Mouse (Mus musculus) neural tube, embryonic 15.5 days (tissue): ENCODE measurements around the gene Flot2. TPM values are rescaled to one million over a fixed set of nuclear protein-coding genes. Genes with fewer than 3 reads are reported as not detected.
"Not testable (repeated sequence)": the region's sequence is repeated elsewhere in the genome, so short reads cannot be mapped to it uniquely, and the experiment has no call there.

ENCODE experiments used
- ATAC-seq: fragments of 200-750 bp; cut with Nextera tagmentation; 2 replicates; pipeline ENCODE4 v1.8.0; 2017; ENCODE audit warnings: mild to moderate bottlenecking, moderate TSS enrichment, moderate library complexity; ENCODE audit not compliant: low FRiP score
- H3K27ac ChIP-seq: fragments of 300-500 bp; sonication (generic); replicated peaks from 2 replicates; pipeline ENCODE4 v1.5.1; 2015; ENCODE audit warnings: mild to moderate bottlenecking, inconsistent platforms
- H3K27me3 ChIP-seq: fragments of 300-500 bp; sonication (generic); replicated peaks from 2 replicates; pipeline ENCODE4 v1.6.1; 2015; ENCODE audit warnings: inconsistent platforms
- H3K36me3 ChIP-seq: fragments of 300-500 bp; sonication (generic); 2 replicates; pipeline ENCODE4 v1.6.1; 2015; ENCODE audit warnings: inconsistent platforms
- H3K4me1 ChIP-seq: fragments of 300-500 bp; sonication (generic); 2 replicates; pipeline ENCODE4 v1.6.1; 2015; ENCODE audit warnings: inconsistent platforms
- H3K4me2 ChIP-seq: fragments of 300-500 bp; sonication (generic); 2 replicates; pipeline ENCODE4 v1.6.1; 2015; ENCODE audit warnings: inconsistent platforms, mild to moderate bottlenecking, moderate library complexity
- H3K4me3 ChIP-seq: fragments of 300-500 bp; sonication (generic); replicated peaks from 2 replicates; pipeline ENCODE4 v1.5.1; 2015; ENCODE audit warnings: mild to moderate bottlenecking, inconsistent platforms
- H3K9ac ChIP-seq: fragments of 300-500 bp; sonication (generic); replicated peaks from 2 replicates; pipeline ENCODE4 v1.6.1; 2015; ENCODE audit warnings: mild to moderate bottlenecking, inconsistent platforms
- H3K9me3 ChIP-seq: fragments of 300-500 bp; sonication (generic); replicated peaks from 2 replicates; pipeline ENCODE4 v1.6.1; 2016; ENCODE audit warnings: inconsistent platforms
- WGBS: fragments of 180-500 bp; shearing (Covaris S2); methylation state at CpG from one replicate; pipeline ENCODE4 v1.1.7; 2015; ENCODE audit warnings: mixed read lengths; 5-methylcytosine and 5-hydroxymethylcytosine counted together
- polyA plus RNA-seq: library from polyadenylated mRNA; unstranded; fragments of >200 nt; fragmentation: Nextera tagmentation; extraction: Ambion mirVana; gene quantifications from 2 replicates; pipeline ENCODE4 v1.2.1, GENCODE M21; 2015

Flot2 gene
- polyA plus RNA-seq, 1 experiment from 2014 or later, result 132 TPM

DNA sequence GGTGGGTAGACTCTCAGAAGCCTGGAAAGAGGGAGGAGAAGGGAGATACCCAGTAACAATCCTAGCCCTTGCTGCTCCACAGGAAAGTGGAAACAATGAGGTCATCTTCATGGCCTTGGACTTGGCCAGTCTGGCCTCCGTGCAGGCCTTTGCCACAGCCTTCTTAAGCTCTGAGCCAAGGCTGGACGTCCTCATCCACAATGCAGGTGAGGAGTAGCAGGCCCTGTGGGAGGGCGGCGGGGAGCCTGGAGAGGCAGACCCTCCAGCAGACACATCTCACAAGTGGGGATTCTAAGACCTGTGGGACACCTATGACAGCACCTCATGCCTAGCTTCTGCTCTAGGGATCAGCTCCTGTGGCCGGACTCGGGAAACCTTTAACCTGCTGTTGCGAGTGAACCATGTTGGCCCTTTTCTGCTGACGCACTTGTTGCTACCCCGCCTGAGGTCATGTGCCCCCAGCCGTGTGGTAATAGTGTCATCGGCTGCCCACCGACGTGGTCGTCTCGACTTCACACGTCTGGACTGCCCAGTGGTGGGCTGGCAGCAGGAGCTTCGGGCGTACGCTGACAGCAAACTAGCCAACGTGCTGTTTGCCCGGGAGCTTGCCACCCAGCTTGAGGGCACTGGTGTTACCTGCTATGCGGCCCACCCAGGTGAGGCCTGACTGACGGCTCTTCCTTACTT lies 3.7 kb upstream of the Flot2 start:
- H3K9me3 ChIP-seq, result no peaks in the 10 kb centered on the region
- H3K27me3 ChIP-seq, result no peaks in the 10 kb centered on the region
- peaks cover 13% of the 10 kb centered on the region for H3K36me3 ChIP-seq
- H3K4me3 ChIP-seq, result no peak overlapping the region
- 0 out of 2 replicates have a peak overlapping the region, but pooled peaks have one; percentile 79 for H3K4me2 ChIP-seq
- WGBS, result 96% methylated on average over 23 of the region's 23 CpGs
- no peak overlapping the region for H3K9ac ChIP-seq
- ATAC-seq, result no peak
- no peak overlapping the region for H3K27ac ChIP-seq
- H3K4me1 ChIP-seq, result peaks cover 59% of the 10 kb centered on the region

DNA sequence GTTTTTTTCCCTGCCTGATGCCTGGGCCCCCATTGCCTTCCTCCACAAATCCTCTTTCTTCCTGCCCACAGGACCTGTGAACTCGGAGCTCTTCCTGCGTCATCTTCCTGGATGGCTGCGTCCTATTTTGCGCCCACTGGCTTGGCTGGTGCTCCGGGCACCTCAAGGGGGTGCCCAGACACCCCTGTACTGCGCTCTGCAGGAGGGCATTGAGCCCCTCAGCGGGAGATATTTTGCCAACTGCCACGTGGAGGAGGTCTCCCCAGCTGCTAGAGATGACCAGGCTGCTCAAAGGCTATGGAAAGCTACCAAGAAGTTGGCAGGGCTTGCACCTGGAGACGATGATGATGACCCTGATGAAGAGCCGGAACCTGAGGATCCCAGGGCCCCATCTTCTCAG lies 940 bp upstream of the Flot2 start:
- Histone ChIP-seq H3K4me1 (peaks cover 52% of the 10 kb centered on the region), H3K36me3 (peaks cover 5% of the 10 kb centered on the region), H3K9ac (0 out of 2 replicates have a peak overlapping the region, but pooled peaks have one; percentile 21), H3K9me3 (no peaks in the 10 kb centered on the region), H3K27me3 (no peaks in the 10 kb centered on the region), H3K4me2 (no peak overlapping the region), H3K27ac (no peak overlapping the region), H3K4me3 (no peak overlapping the region; the same call in 1 of the 2 replicates)
- ATAC-seq, result no peak
- WGBS, result 82% methylated on average over 10 of the region's 10 CpGs

DNA sequence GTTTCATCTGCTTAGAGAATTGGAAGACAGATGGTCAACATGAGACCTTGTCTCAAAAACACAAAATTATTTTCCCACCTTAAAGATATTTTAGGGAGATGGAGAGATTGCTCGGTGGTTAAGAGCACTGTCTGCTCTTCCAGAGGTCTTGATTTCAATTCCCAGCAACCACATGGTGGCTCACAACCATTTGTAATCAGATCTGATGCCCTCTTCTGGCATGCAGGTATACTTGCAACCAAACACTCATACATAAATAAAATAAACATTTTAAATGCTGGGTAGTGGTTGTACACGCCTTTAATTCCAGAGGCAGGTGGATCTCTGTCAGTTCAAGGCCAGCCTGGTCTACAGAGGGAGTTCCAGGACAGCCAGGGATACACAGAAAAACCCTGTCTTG lies 3.1 kb downstream of the Flot2 start:
- peaks cover 5% of the 10 kb centered on the region; the same call in 1 of the 2 replicates for H3K36me3 ChIP-seq
- ATAC-seq, result no peak
- no peak overlapping the region for H3K4me3 ChIP-seq
- no peaks in the 10 kb centered on the region for H3K9me3 ChIP-seq
- H3K27me3 ChIP-seq, result no peaks in the 10 kb centered on the region
- H3K4me2 ChIP-seq, result no peak overlapping the region
- H3K4me1 ChIP-seq, result peaks cover 31% of the 10 kb centered on the region
- H3K9ac ChIP-seq, result no peak overlapping the region
- 75% methylated on average over 2 of the region's 2 CpGs for WGBS
- H3K27ac ChIP-seq, result no peak overlapping the region

DNA sequence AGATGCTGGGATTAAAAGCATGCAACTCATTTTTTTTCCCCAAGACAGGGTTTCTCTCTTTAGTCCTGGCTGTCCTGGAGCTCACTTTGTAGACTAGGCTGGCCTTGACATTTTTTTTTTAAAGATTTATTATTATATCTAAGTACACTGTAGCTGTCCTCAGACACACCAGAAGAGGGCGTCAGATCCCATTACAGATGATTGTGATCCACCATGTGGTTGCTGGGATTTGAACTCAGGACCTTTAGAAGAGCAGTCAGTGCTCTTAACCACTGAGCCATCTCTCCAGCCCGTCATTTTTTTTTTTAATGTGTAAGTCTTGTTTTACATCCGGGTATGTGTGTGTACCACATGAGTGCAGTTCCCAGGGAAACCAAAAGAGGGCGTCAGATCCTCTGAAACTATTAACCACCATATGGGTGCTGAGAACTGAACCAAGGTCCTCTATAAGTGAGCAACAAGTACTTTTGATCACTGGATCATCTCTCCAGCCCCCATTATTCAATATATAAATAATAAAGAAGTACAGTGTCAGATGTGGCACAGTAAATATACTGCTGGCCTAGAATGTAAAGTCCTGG lies 4.6 kb downstream of the Flot2 start:
- H3K9me3 ChIP-seq, H3K27ac ChIP-seq, H3K4me3 ChIP-seq, H3K27me3 ChIP-seq, H3K4me2 ChIP-seq, H3K9ac ChIP-seq, ATAC-seq, H3K36me3 ChIP-seq: not testable (repeated sequence)
- 94% methylated on average over 4 of the region's 4 CpGs for WGBS
- H3K4me1 ChIP-seq, result peaks cover 25% of the 10 kb centered on the region

DNA sequence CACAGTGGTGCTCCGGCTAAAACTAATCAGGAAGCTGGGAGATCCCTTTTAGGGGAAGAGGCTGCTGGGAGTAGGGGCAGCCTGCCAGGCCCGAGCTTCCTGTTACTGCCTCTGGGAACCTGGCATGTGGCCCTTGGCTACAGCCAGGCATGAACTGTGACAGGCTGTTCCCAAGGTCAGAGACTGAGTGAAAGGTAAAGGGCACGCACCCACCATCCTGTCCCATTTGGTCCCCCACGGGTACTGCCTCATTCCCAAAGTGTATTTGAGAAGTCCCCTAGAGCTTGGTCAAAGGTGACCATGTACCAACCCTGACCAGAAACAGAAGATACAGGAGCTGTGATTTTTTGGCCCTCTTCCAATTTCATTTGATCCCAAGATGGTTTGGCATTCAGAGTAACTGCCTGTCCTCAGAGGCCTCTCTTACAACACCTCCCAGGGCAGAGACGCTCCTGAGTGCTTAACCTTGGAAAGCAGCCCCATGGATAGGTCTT lies 7.1 kb downstream of the Flot2 start:
- 78% methylated on average over 5 of the region's 5 CpGs for WGBS
- Histone ChIP-seq H3K4me3 (no peak overlapping the region), H3K36me3 (peaks cover 8% of the 10 kb centered on the region), H3K4me1 (peaks cover 7% of the 10 kb centered on the region), H3K9ac (no peak overlapping the region), H3K9me3 (no peaks in the 10 kb centered on the region), H3K27ac (0 out of 2 replicates have a peak overlapping the region, but pooled peaks have one; percentile 1), H3K27me3 (no peaks in the 10 kb centered on the region), H3K4me2 (no peak overlapping the region)
- ATAC-seq, result no peak

DNA sequence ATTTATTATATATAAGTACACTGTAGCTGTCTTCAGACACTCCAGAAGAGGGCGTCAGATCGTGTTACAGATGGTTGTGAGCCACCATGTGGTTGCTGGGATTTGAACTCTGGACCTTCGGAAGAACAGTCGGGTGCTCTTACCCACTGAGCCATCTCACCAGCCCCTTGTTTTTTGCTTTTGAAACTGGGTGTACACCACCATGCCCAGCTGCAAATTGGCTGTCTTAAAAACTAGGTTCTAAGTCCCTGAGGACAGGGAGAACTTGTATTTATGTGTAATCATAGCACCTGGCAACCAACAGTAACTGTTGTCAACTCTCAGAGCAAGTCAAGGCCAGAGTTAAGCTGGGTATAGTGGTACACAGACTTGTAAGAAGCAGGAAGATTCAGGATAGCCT lies 10.9 kb downstream of the Flot2 start:
- H3K9me3 ChIP-seq, H3K27ac ChIP-seq, H3K27me3 ChIP-seq, H3K4me1 ChIP-seq, H3K9ac ChIP-seq, H3K4me3 ChIP-seq, ATAC-seq, H3K4me2 ChIP-seq: not testable (repeated sequence)
- peaks cover 30% of the 10 kb centered on the region for H3K36me3 ChIP-seq
- WGBS, result 82% methylated on average over 4 of the region's 4 CpGs

DNA sequence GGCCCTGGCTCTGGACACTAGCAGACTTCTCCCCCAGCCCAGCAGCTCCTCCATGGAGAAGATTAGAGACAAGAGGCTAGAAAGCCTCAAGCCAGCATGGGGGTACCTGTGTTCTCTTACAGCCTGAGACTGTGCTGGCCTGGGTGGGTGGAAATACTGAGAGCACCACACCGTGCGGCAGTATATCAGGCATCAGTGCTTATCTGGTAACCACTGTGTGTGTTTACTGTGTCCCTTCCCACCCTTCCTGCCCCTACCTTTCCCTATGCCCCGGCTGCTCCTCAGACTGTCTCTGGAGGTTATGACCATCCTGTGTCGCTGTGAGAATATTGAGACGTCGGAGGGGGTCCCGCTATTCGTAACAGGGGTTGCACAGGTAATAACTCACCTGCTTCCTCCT lies 15.3 kb downstream of the Flot2 start:
- H3K4me2 ChIP-seq, result no peak overlapping the region
- no peak overlapping the region for H3K4me3 ChIP-seq
- H3K9ac ChIP-seq, result no peak overlapping the region
- H3K36me3 ChIP-seq, result peaks cover 72% of the 10 kb centered on the region
- ATAC-seq, result no peak
- WGBS, result 96% methylated on average over 8 of the region's 8 CpGs
- H3K27ac ChIP-seq, result no peak overlapping the region
- no peaks in the 10 kb centered on the region for H3K27me3 ChIP-seq
- H3K4me1 ChIP-seq, result no peaks in the 10 kb centered on the region
- no peaks in the 10 kb centered on the region for H3K9me3 ChIP-seq

DNA sequence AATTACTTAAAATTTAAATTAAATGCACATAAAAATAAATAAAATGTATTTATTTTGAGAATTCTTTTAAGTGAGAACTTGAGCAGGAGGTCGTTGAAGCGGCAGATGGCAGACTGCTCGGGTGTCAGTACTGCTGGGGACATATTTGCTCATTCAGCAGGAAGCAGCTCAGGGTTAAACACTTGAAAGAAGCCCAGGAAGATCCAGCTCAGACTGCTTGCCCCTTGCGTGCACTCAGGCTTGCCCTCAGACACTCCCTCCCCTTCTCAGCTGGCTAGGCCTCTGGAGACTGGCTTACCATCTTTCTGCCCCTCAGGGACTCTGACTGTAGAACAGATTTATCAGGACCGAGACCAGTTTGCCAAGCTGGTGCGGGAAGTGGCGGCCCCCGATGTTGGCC lies 19.2 kb downstream of the Flot2 start:
- Histone ChIP-seq H3K4me2 (no peak overlapping the region), H3K27me3 (no peaks in the 10 kb centered on the region), H3K36me3 (peaks cover 75% of the 10 kb centered on the region), H3K4me3 (no peak overlapping the region), H3K4me1 (no peaks in the 10 kb centered on the region), H3K9me3 (no peaks in the 10 kb centered on the region), H3K27ac (no peak overlapping the region), H3K9ac (no peak overlapping the region)
- 82% methylated on average over 8 of the region's 8 CpGs for WGBS
- ATAC-seq, result no peak

DNA sequence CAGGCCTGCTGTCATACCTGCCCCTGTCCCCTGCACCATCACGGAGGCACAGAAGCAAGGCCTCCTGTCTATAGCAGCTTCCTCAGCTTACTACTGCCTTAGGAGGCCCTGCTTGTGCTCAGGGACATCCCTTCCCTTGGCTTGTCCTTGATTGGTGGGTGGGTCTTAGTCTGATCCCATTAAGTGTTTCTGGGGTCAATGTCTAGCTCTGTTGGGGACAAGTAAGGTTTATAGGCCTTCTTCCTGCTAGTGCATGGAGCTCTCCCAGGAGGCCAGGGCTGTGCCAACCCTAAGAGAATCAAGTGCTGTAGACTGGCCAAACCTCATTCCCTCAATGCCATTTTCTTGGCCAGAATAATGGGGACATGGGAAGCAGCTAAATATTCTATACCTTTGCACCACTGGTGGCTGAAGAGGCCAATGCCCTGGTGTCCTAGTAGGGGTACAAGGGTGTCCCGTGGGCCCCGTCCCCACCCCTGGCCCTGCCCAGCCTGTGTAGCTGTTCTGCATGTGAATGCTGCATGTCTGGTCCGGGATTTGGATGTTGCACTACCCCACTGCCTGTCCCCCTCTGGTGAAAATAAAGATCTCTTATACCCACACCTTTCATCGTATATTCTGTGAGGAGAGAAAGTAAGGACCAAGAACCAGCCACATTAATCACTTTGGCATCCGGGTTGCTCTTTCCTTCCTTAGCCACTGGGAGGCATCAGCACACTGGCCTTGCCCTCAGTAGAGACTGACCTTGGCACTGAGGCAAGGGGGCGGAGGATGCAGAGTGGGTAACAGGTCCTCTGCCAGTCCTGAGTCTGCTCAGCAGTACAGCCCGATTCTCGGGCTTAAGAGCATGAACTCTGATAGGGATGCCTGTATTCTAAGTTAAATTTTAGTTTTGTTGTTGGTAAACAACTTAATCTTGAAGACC lies 22.4 kb downstream of the Flot2 start:
- Histone ChIP-seq H3K9ac (no peak overlapping the region), H3K27me3 (no peaks in the 10 kb centered on the region), H3K4me3 (no peak overlapping the region), H3K4me2 (no peak overlapping the region), H3K9me3 (no peaks in the 10 kb centered on the region), H3K27ac (no peak overlapping the region), H3K36me3 (peaks cover 50% of the 10 kb centered on the region), H3K4me1 (no peaks in the 10 kb centered on the region)
- WGBS, result 55% methylated on average over 9 of the region's 9 CpGs
- ATAC-seq, result peak; percentile 76; the same call in 1 of the 2 replicates

DNA sequence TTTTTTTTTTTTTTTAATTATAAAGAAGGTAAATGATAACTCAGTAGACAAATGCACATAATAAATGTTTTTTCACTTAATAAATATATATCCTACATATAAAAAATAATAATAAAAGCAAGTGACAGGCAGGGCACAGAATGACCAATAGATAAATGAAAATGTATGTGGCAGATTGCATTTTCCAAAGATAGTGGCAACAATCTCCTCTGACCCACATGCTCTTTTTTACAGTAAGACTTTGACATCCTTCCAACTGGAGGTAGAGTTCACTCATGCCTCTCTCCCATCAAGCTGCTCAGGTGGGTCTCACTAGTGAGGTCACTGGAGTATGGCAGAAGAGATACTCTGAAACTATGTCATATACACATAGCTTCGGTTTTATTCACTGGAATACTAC lies 24.8 kb downstream of the Flot2 start:
- Histone ChIP-seq H3K4me1 (no peaks in the 10 kb centered on the region), H3K36me3 (peaks cover 28% of the 10 kb centered on the region), H3K9ac (no peak overlapping the region), H3K27ac (no peak overlapping the region), H3K4me2 (no peak overlapping the region), H3K9me3 (no peaks in the 10 kb centered on the region), H3K27me3 (no peaks in the 10 kb centered on the region), H3K4me3 (no peak overlapping the region)
- ATAC-seq, result no peak
- WGBS, result 89% methylated on average over 1 of the region's 1 CpGs

DNA sequence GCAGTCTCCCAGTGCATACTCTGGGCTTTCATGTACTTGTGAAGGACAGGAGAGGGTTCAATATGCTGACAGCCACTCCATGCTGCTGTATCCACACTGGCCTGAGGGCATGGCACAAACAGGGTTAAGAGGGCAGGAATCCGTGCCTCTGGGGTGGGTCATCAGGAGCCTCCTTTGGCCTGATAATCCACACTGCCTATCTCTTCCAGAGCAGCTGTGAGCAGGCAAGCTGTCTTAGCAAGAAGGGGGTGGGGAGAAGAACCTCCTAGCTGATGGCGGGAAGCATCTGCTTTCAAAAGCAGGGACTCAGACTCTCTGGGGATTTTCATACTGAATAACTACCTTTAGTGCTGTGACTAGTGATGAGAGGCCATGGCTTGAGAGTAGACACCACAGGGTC lies 28.2 kb downstream of the Flot2 start:
- 50% methylated on average over 2 of the region's 2 CpGs for WGBS
- no peak for ATAC-seq

More for the DNA sequence above, 28.2 kb downstream of the Flot2 start:
- Histone ChIP-seq H3K27ac (no peak overlapping the region), H3K9ac (no peak overlapping the region), H3K4me1 (no peaks in the 10 kb centered on the region), H3K4me2 (no peak overlapping the region), H3K27me3 (no peaks in the 10 kb centered on the region), H3K36me3 (0 out of 2 replicates have a peak, but pooled peaks cover under 1% of the 10 kb centered on the region), H3K9me3 (no peaks in the 10 kb centered on the region), H3K4me3 (no peak overlapping the region)
